Mouse (Mus musculus) MEL (cell line): ENCODE measurements at regions not wholly inside any gene's neighbourhood (a gene's known extent, or its start where the extent isn't known, plus 50 kb on each side); places are given as distances from the start of the nearest gene placed in this dataset.

ENCODE experiments used
- DNase-seq: peaks from one replicate; pipeline ENCODE4 v3.0.0; 2011; ENCODE audit warnings: low read depth, low spot score
- H3K27ac ChIP-seq: 2 replicates; pipeline ENCODE4 v1.5.1; 2012; ENCODE audit warnings: low read depth, mild to moderate bottlenecking, control low read depth, low read length, moderate library complexity; ENCODE audit not compliant: control insufficient read depth
- H3K27me3 ChIP-seq, 2 experiments: fragments of 150-350 bp in 1 of 2; sonication (generic) in 1 of 2; 2 replicates each; pipeline ENCODE4 v1.6.1; 2012; ENCODE audit warnings: low read length in 2 of 2, mild to moderate bottlenecking in 2 of 2, improper control_type of control experiment in 1 of 2, moderate library complexity in 1 of 2; ENCODE audit not compliant: insufficient read depth in 2 of 2, control insufficient read depth in 1 of 2
- H3K36me3 ChIP-seq, 2 experiments: 2 replicates each; pipeline ENCODE4 v1.6.1; 2012 to 2014; ENCODE audit warnings: low read length in 2 of 2, improper control_type of control experiment in 1 of 2, inconsistent platforms in 1 of 2, mild to moderate bottlenecking in 1 of 2; ENCODE audit not compliant: insufficient read depth in 2 of 2, control insufficient read depth in 1 of 2
- H3K4me1 ChIP-seq, 2 experiments: fragments of 150-350 bp in 1 of 2; sonication (generic) in 1 of 2; 2 replicates each; pipeline ENCODE4 v1.6.1; 2012; ENCODE audit warnings: low read length in 2 of 2, improper control_type of control experiment in 1 of 2, mild to moderate bottlenecking in 1 of 2; ENCODE audit not compliant: insufficient read depth in 2 of 2, control insufficient read depth in 1 of 2
- H3K4me3 ChIP-seq, 2 experiments: fragments of 150-350 bp in 1 of 2; sonication (generic) in 1 of 2; 2 replicates each; pipeline ENCODE4 v1.5.1; 2012; ENCODE audit warnings: low read depth in 2 of 2, low read length in 2 of 2, mild to moderate bottlenecking in 2 of 2, moderate library complexity in 2 of 2, control low read depth in 1 of 2, improper control_type of control experiment in 1 of 2; ENCODE audit not compliant: control insufficient read depth in 1 of 2, insufficient read depth in 1 of 2
- H3K79me2 ChIP-seq: 2 replicates; pipeline ENCODE4 v1.6.1; 2012; ENCODE audit warnings: mild to moderate bottlenecking, low read length, moderate library complexity; ENCODE audit not compliant: control insufficient read depth, poor library complexity, insufficient read depth
- H3K9ac ChIP-seq: 2 replicates; pipeline ENCODE4 v1.6.1; 2012; ENCODE audit warnings: low read depth, mild to moderate bottlenecking, control low read depth, low read length, moderate library complexity; ENCODE audit not compliant: control insufficient read depth, poor library complexity, severe bottlenecking
- H3K9me3 ChIP-seq: fragments of 150-350 bp; sonication (generic); replicated peaks from 2 replicates; pipeline ENCODE4 v1.6.1; 2012; ENCODE audit warnings: mild to moderate bottlenecking, low read length, improper control_type of control experiment, moderate library complexity; ENCODE audit not compliant: insufficient read depth
- BHLHE40 ChIP-seq: IDR thresholded peaks from 2 replicates; pipeline ENCODE4 v1.6.1; 2012; ENCODE audit warnings: low read depth, mild to moderate bottlenecking, inconsistent platforms, low read length, improper control_type of control experiment, borderline replicate concordance
- CHD1 ChIP-seq: IDR thresholded peaks from 2 replicates; pipeline ENCODE4 v1.6.1; 2012; ENCODE audit warnings: low read depth, mild to moderate bottlenecking, inconsistent platforms, low read length, improper control_type of control experiment
- CHD2 ChIP-seq: IDR thresholded peaks from 2 replicates; pipeline ENCODE4 v1.6.1; 2011; ENCODE audit warnings: low read length, improper control_type of control experiment
- CTCF ChIP-seq, 3 experiments: IDR thresholded peaks in 2 of 3; conservative IDR thresholded peaks in 1 of 3; 2 replicates each; pipeline ENCODE4 v1.5.1; 2011 to 2012; ENCODE audit warnings: low read length in 3 of 3, low read depth in 2 of 3, mild to moderate bottlenecking in 2 of 3, improper control_type of control experiment in 1 of 3, inconsistent platforms in 1 of 3, mixed read lengths in 1 of 3, moderate library complexity in 1 of 3; ENCODE audit not compliant: control insufficient read depth in 1 of 3, insufficient read depth in 1 of 3, poor library complexity in 1 of 3, severe bottlenecking in 1 of 3
- ELF1 ChIP-seq: IDR thresholded peaks from 2 replicates; pipeline ENCODE4 v1.6.1; 2014; ENCODE audit warnings: low read depth, mild to moderate bottlenecking, inconsistent platforms, low read length, improper control_type of control experiment, moderate library complexity
- GATA1 ChIP-seq: IDR thresholded peaks from 2 replicates; pipeline ENCODE4 v1.6.1; 2011; ENCODE audit warnings: low read depth, low read length, improper control_type of control experiment
- HCFC1 ChIP-seq: IDR thresholded peaks from 2 replicates; pipeline ENCODE4 v1.6.1; 2012; ENCODE audit warnings: low read depth, mild to moderate bottlenecking, inconsistent platforms, low read length, improper control_type of control experiment, moderate library complexity
- JUND ChIP-seq: IDR thresholded peaks from 2 replicates; pipeline ENCODE4 v1.6.1; 2011; ENCODE audit warnings: low read depth, mild to moderate bottlenecking, improper control_type of control experiment, low read length
- MAFK ChIP-seq: IDR thresholded peaks from 2 replicates; pipeline ENCODE4 v1.6.1; 2011; ENCODE audit warnings: low read depth, mild to moderate bottlenecking, low read length, improper control_type of control experiment, borderline replicate concordance
- MAZ ChIP-seq: IDR thresholded peaks from 2 replicates; pipeline ENCODE4 v1.6.1; 2012; ENCODE audit warnings: low read depth, mild to moderate bottlenecking, inconsistent platforms, low read length, improper control_type of control experiment
- MXI1 ChIP-seq: IDR thresholded peaks from 2 replicates; pipeline ENCODE4 v1.6.1; 2011; ENCODE audit warnings: mild to moderate bottlenecking, low read depth, low read length, improper control_type of control experiment
- MYC ChIP-seq: IDR thresholded peaks from 2 replicates; pipeline ENCODE4 v1.6.1; 2011; ENCODE audit warnings: low read depth, mild to moderate bottlenecking, low read length, improper control_type of control experiment, moderate library complexity
- NRF1 ChIP-seq: IDR thresholded peaks from 2 replicates; pipeline ENCODE4 v1.6.1; 2014; ENCODE audit warnings: low read depth, mild to moderate bottlenecking, inconsistent platforms, low read length, improper control_type of control experiment, moderate library complexity; ENCODE audit not compliant: poor library complexity, insufficient read depth, severe bottlenecking
- POLR2AphosphoS2 ChIP-seq: IDR thresholded peaks from 2 replicates; pipeline ENCODE4 v1.6.1; 2011; ENCODE audit warnings: low read length, improper control_type of control experiment
- RCOR1 ChIP-seq: IDR thresholded peaks from 2 replicates; pipeline ENCODE4 v1.6.1; 2012; ENCODE audit warnings: low read depth, mild to moderate bottlenecking, inconsistent platforms, low read length, improper control_type of control experiment
- SIN3A ChIP-seq: IDR thresholded peaks from 2 replicates; pipeline ENCODE4 v1.6.1; 2012; ENCODE audit warnings: low read length, improper control_type of control experiment, inconsistent platforms
- SMC3 ChIP-seq: IDR thresholded peaks from 2 replicates; pipeline ENCODE4 v1.6.1; 2011; ENCODE audit warnings: low read depth, low read length, improper control_type of control experiment
- TAL1 ChIP-seq: IDR thresholded peaks from 2 replicates; pipeline ENCODE4 v1.6.1; 2012; ENCODE audit warnings: mild to moderate bottlenecking, inconsistent platforms, low read length, moderate library complexity, mixed read lengths
- TBP ChIP-seq: IDR thresholded peaks from 2 replicates; pipeline ENCODE4 v1.8.0; 2011; ENCODE audit warnings: low read depth, low read length, improper control_type of control experiment
- TCF12 ChIP-seq: IDR thresholded peaks from 2 replicates; pipeline ENCODE4 v1.6.1; 2014; ENCODE audit warnings: low read depth, mild to moderate bottlenecking, inconsistent platforms, low read length, improper control_type of control experiment, moderate library complexity
- UBTF ChIP-seq: IDR thresholded peaks from 2 replicates; pipeline ENCODE4 v1.6.1; 2012; ENCODE audit warnings: low read depth, mild to moderate bottlenecking, inconsistent platforms, low read length, improper control_type of control experiment, moderate library complexity, borderline replicate concordance; ENCODE audit not compliant: insufficient read depth
- USF1 ChIP-seq: IDR thresholded peaks from 2 replicates; pipeline ENCODE4 v1.6.1; 2014; ENCODE audit warnings: low read depth, mild to moderate bottlenecking, inconsistent platforms, low read length, improper control_type of control experiment, moderate library complexity
- ZKSCAN1 ChIP-seq: IDR thresholded peaks from 2 replicates; pipeline ENCODE4 v1.6.1; 2012; ENCODE audit warnings: low read depth, mild to moderate bottlenecking, inconsistent platforms, low read length, improper control_type of control experiment, moderate library complexity

DNA sequence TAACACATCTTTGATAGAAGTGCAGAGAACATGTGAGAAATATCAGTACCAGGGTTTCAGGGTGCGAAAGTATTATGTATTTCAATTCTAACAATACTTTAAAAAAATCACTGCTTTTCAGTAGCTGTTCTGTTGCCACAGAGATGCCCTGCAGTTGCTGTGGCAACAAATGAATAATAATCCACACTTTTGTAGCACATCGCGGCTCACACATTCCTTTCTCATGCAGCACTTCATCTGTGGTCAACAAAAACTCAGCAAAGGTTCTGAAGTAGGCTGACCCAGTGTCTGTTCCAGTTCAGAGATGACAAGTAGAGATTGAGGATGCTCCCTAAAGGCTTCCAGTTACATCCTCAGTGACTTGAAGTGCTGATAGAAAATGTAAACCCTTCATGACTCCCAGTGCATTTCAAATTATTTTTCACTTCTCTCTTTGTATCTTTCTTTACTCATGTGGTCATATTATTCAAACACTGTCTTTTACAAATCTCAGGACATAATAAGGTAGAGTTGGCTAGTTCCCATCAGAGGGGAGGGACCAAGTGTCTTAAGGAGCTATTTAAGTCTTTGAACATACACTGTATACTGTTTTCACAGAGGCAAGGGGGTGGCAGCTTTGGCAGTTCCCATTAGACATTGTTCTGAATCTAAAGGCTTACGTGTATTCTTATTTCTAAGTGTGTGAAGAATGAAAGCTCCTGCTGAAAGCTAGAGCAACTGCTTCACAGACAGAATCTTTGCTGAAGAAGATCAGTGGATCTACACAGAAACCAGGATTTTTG, 460.6 kb upstream of the Slit2 start:
- no peak overlapping the region for H3K9ac ChIP-seq

DNA sequence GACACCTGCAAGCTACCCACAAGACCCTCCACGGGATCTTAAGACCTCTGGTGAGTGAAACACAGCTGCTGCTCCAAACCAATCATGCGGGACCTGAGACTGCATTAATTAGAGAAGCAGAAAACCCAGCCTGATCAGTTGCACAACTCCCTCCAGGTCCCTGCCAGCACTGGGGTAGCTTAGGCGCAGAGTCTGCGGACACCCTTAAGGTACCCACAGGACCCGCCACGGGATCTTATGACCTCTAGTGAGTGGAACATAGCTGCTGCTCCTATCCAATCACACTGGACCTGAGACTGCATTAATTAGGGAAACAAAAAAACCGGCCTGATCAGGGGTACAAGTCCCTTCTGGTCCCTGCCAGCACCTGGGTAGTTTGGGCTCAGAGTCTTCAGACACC, 454.3 kb upstream of the Slit2 start:
- DNase-seq, result no peak
- Histone ChIP-seq H3K4me1 (no peaks in the 10 kb centered on the region), H3K9ac (no peak overlapping the region), H3K9me3 (no peaks in the 10 kb centered on the region), H3K79me2 (no peaks in the 10 kb centered on the region), H3K4me3 (no peak overlapping the region), H3K27me3 (no peaks in the 10 kb centered on the region), H3K27ac (no peak overlapping the region), H3K36me3 (no peaks in the 10 kb centered on the region)
- TF ChIP-seq POLR2AphosphoS2 (no peak), ELF1 (no peak), BHLHE40 (no peak), CTCF (IDR thresholded peaks at IDR 0.05 in 2 of 3, conservative IDR thresholded peaks at IDR 0.05 in 1 of 3; ENCODE audit: control insufficient read depth in 1 of 3, insufficient read depth in 1 of 3, low read depth in 2 of 3, low read length in 3 of 3, poor library complexity in 1 of 3, severe bottlenecking in 1 of 3) (no peak), MAZ (no peak), TAL1 (no peak), SMC3 (no peak)

More for the DNA sequence above, 460.6 kb upstream of the Slit2 start:
- H3K27me3 ChIP-seq, result no peaks in the 10 kb centered on the region
- TF ChIP-seq MYC, result no peak
- no peak for TF ChIP-seq USF1
- no peak for TF ChIP-seq TBP
- TF ChIP-seq POLR2AphosphoS2, result no peak
- no peak for TF ChIP-seq TAL1
- TF ChIP-seq HCFC1, result no peak
- no peak for TF ChIP-seq CHD2
- no peak for TF ChIP-seq JUND
- TF ChIP-seq SIN3A, result no peak
- no peak for TF ChIP-seq ELF1
- no peak overlapping the region for H3K4me3 ChIP-seq
- DNase-seq, result no peak
- H3K79me2 ChIP-seq, result no peaks in the 10 kb centered on the region
- no peaks in the 10 kb centered on the region for H3K9me3 ChIP-seq
- no peak overlapping the region for H3K27ac ChIP-seq
- H3K36me3 ChIP-seq, result no peaks in the 10 kb centered on the region
- no peaks in the 10 kb centered on the region for H3K4me1 ChIP-seq

DNA sequence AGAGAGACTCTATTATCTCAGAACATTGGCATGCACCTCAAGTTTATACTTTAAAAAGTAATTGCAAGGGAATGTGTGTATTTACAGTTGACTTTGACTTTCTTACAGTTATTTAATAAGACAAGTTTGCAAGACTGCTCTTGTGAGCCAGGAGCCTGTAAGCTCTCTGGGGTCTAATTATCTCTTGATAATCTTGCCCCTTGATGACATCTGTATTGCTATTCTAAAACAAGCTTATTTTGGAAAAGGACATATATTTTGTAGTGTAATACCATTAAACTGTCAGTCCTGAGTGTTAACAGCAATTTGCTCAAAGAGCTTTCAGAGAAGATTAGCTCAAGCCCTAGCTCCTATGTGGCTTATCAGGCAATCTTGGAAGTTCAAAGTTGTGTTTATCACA, 445.4 kb upstream of the Slit2 start:
- TF ChIP-seq SIN3A (no peak), SMC3 (no peak), MXI1 (no peak), ZKSCAN1 (no peak), RCOR1 (no peak), GATA1 (no peak), USF1 (no peak), TCF12 (no peak), UBTF (no peak), MAFK (no peak), NRF1 (no peak), BHLHE40 (no peak), CTCF (IDR thresholded peaks at IDR 0.05 in 2 of 3, conservative IDR thresholded peaks at IDR 0.05 in 1 of 3; ENCODE audit: control insufficient read depth in 1 of 3, insufficient read depth in 1 of 3, low read depth in 2 of 3, low read length in 3 of 3, poor library complexity in 1 of 3, severe bottlenecking in 1 of 3) (no peak), MAZ (no peak), JUND (no peak), CHD1 (no peak)
- TF ChIP-seq, all 39 proteins: peak for 0
- Histone ChIP-seq H3K27me3 (no peaks in the 10 kb centered on the region), H3K4me3 (no peak overlapping the region), H3K4me1 (no peaks in the 10 kb centered on the region), H3K9me3 (no peaks in the 10 kb centered on the region), H3K9ac (no peak overlapping the region), H3K79me2 (no peaks in the 10 kb centered on the region), H3K36me3 (no peaks in the 10 kb centered on the region), H3K27ac (no peak overlapping the region)
- DNase-seq, result no peak
